Mouse (Mus musculus): ENCODE data around the gene Tead4. TPM values are rescaled to one million over a fixed set of nuclear protein-coding genes. Genes with fewer than 3 reads are reported as not detected.

The Tead4 gene
- total and polyA plus RNA-seq, 2 experiments from 2014 or later: 0.63 to 0.67 TPM

DNA sequence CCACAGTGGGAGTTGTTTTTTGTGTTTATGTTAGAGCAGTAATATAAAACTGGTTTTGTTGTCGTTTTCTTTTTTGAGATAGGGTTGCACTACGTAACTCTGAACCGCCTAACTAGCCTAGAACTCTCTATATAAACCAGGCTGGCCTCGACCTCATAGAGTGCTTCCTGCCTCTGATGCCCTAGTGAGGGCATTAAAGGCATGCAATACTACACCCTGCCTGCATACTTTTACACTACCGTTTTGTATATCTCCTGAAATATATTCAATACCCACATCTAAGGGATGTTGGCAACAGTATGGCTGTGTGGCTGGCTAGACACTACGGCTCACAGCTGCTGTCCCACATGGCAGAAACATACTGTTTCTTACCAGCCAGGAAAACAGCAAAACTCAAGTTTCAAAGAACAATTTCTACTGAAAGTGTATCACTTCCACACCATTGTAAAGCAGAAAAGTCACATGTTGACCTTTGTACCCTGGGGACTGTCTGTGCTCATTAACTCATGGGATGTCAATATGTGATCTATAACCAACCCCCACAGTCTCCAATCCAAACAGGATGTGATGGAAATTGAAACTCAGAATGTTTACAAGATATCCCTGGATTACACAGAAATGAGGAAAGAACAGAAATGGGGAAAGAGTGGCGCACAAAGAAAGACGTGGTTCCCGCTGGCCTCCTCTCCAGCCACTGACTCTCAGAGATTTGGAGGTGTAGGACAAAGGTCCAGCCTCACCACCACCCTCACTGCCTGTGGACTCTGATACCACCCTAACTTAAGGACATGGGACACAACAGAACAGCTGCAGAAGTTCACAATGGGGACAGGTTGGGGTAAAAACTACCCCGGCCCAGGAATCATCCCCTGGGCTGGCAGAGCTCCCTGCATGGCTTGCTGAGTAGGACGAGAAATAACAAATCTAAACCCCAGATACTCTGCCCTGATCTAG, 23.2 kb downstream of the Tead4 start:
- Histone ChIP-seq H3K27me3 (ENCODE audit: insufficient read depth, low read length) (no peaks in the 10 kb centered on the region), H3K27ac (ENCODE audit: low read depth, low read length) (no peak overlapping the region), H3K4me2 (ENCODE audit: low read depth) (no peak overlapping the region), H3K4me1 (ENCODE audit: insufficient read depth) (no peaks in the 10 kb centered on the region), H3K4me3 (ENCODE audit: low read depth, low read length) (no peak overlapping the region), H3K9ac (no peak overlapping the region), H3K36me3 (ENCODE audit: insufficient read depth) (no peaks in the 10 kb centered on the region), H3K9me3 (ENCODE audit: low read length) (no peaks in the 10 kb centered on the region)
- 78% methylated on average over 11 of the region's 11 CpGs for WGBS
- TF ChIP-seq CTCF (IDR thresholded peaks at IDR 0.05; ENCODE audit: low read depth): peak; percentile 16; the same call in 1 of the 2 replicates
- ATAC-seq (peak; percentile 89), DNase-seq (peak; percentile 71)

DNA sequence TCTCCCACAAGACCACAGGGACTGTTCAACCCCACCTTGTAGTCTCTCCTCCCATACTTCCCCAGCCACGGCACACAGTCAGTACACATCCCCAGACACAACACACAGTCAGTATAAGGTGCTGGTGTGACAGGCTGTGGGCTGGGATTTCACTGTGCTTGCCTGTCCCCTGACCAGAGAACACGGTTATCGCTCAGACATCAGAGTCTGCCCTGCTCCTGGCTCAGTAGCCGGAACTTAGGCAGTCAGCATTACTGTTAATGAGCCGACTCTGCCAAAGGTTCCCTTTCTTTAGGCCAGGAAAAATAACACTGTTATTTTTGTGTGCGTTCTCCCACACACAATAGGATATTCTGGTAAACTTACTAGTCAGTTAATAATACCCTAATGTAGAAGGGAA, 24.3 kb downstream of the Tead4 start:
- H3K27ac ChIP-seq (ENCODE audit: low read depth, low read length): no peak overlapping the region
- H3K9me3 ChIP-seq (ENCODE audit: low read length): no peaks in the 10 kb centered on the region
- no peaks in the 10 kb centered on the region for H3K36me3 ChIP-seq (ENCODE audit: insufficient read depth)
- DNase-seq (no peak), ATAC-seq (no peak)
- no peak overlapping the region for H3K4me3 ChIP-seq (ENCODE audit: low read depth, low read length)
- TF ChIP-seq CTCF (IDR thresholded peaks at IDR 0.05; ENCODE audit: low read depth): no peak
- no peak overlapping the region for H3K9ac ChIP-seq
- 81% methylated on average over 6 of the region's 6 CpGs for WGBS
- no peaks in the 10 kb centered on the region for H3K4me1 ChIP-seq (ENCODE audit: insufficient read depth)
- H3K27me3 ChIP-seq (ENCODE audit: insufficient read depth, low read length): no peaks in the 10 kb centered on the region
- H3K4me2 ChIP-seq (ENCODE audit: low read depth): no peak overlapping the region

DNA sequence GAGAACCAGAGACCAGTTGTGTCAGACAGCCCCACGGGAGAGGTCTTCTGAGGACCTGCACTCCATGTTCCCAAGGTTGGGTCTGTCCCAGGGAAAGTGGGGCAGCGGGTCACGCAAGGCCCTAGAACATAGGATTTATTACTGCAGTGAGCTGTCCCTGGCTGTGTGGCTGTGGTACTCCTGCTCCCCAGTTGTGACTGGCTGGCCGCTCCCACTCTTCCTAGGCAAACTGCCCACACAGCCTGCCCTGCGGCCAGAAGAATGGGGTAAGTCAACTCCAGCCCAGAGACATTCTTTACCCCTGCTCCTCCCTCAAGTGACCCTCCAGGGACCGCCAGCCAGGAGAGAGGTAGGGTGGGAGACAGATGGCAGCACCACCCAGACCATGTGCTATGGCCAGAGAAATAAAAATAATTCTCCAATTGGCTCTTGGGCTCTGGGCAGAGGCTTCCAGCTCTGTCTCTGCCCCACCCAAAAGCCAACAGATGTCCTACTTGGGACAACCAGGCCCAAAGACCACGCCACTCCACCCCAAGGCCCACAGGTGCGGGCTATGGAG, 25.0 kb downstream of the Tead4 start:
- H3K4me3 ChIP-seq (ENCODE audit: low read depth, low read length): no peak overlapping the region
- 89% methylated on average over 8 of the region's 8 CpGs for WGBS
- H3K4me2 ChIP-seq (ENCODE audit: low read depth): no peak overlapping the region
- no peaks in the 10 kb centered on the region for H3K27me3 ChIP-seq (ENCODE audit: insufficient read depth, low read length)
- H3K36me3 ChIP-seq (ENCODE audit: insufficient read depth): no peaks in the 10 kb centered on the region
- ATAC-seq (no peak), DNase-seq (no peak)
- no peak overlapping the region for H3K9ac ChIP-seq
- no peak overlapping the region for H3K27ac ChIP-seq (ENCODE audit: low read depth, low read length)
- no peaks in the 10 kb centered on the region for H3K4me1 ChIP-seq (ENCODE audit: insufficient read depth)
- H3K9me3 ChIP-seq (ENCODE audit: low read length): no peaks in the 10 kb centered on the region
- TF ChIP-seq CTCF (IDR thresholded peaks at IDR 0.05; ENCODE audit: low read depth): no peak

DNA sequence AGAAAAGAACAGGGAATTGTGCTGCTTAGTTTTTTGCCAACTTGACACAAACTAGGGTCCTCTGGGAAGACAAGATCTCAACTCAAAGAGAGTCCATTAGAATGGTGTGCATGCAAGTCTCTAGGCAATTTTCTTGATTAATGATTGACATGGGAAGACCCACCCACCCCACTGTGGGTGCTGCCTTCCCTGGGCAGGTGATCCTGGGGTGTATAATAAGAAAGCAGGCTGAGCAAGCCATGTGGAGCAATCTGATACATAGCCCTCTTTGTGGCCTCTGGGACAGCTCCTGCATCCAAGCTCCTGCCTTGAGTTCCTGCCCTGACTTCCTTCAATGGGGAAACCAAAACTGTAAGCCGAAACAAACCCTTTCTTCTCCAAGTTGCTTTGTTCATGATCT, 27.1 kb downstream of the Tead4 start:
- ATAC-seq (no peak), DNase-seq (no peak)
- no peak for TF ChIP-seq CTCF (IDR thresholded peaks at IDR 0.05; ENCODE audit: low read depth)
- H3K36me3 ChIP-seq (ENCODE audit: insufficient read depth): no peaks in the 10 kb centered on the region
- no peak overlapping the region for H3K4me3 ChIP-seq (ENCODE audit: low read depth, low read length)
- H3K9me3 ChIP-seq (ENCODE audit: low read length): no peaks in the 10 kb centered on the region
- H3K4me1 ChIP-seq (ENCODE audit: insufficient read depth): no peaks in the 10 kb centered on the region
- no peak overlapping the region for H3K9ac ChIP-seq
- H3K27ac ChIP-seq (ENCODE audit: low read depth, low read length): no peak overlapping the region
- WGBS: 53% methylated on average over 1 of the region's 1 CpGs
- no peak overlapping the region for H3K4me2 ChIP-seq (ENCODE audit: low read depth)
- no peaks in the 10 kb centered on the region for H3K27me3 ChIP-seq (ENCODE audit: insufficient read depth, low read length)

GRCm38 (mm10) chr6:128272754-128273153, 27.9 kb downstream of the Tead4 start:
- no peak for TF ChIP-seq CTCF (IDR thresholded peaks at IDR 0.05; ENCODE audit: low read depth)
- ATAC-seq (no peak), DNase-seq (no peak)
- Histone ChIP-seq H3K9me3 (ENCODE audit: low read length) (no peaks in the 10 kb centered on the region), H3K36me3 (ENCODE audit: insufficient read depth) (no peaks in the 10 kb centered on the region), H3K4me2 (ENCODE audit: low read depth) (no peak overlapping the region), H3K27ac (ENCODE audit: low read depth, low read length) (no peak overlapping the region), H3K4me1 (ENCODE audit: insufficient read depth) (no peaks in the 10 kb centered on the region), H3K27me3 (ENCODE audit: insufficient read depth, low read length) (no peaks in the 10 kb centered on the region), H3K9ac (no peak overlapping the region), H3K4me3 (ENCODE audit: low read depth, low read length) (no peak overlapping the region)
- 95% methylated on average over 17 of the region's 17 CpGs for WGBS

DNA sequence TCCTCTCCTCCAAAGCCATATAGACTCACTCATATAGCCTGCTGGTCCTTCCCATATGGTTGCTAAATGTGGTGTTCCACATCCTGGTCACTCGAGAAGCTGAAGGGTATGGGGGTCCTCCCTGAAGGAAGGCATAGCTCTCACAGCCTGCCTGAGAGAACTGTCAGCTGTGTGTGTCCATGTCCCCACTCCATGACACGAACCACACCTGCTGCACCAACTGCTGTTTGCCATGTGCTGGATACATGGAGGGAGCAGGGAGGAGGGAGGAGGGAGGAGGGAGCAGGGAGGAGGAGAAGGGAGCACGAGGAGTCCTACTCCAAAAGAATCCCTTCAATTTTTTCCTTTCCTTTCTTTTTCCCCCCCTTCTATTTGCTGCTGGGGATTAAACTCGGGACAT, 30.8 kb downstream of the Tead4 start:
- H3K27me3 ChIP-seq (ENCODE audit: insufficient read depth, low read length): no peaks in the 10 kb centered on the region
- no peaks in the 10 kb centered on the region for H3K36me3 ChIP-seq (ENCODE audit: insufficient read depth)
- H3K9ac ChIP-seq: no peak overlapping the region
- WGBS: 70% methylated on average over 4 of the region's 4 CpGs
- no peak overlapping the region for H3K27ac ChIP-seq (ENCODE audit: low read depth, low read length)
- TF ChIP-seq CTCF (IDR thresholded peaks at IDR 0.05; ENCODE audit: low read depth): no peak
- H3K4me3 ChIP-seq (ENCODE audit: low read depth, low read length): no peak overlapping the region
- H3K4me2 ChIP-seq (ENCODE audit: low read depth): no peak overlapping the region
- no peak for DNase-seq
- no peaks in the 10 kb centered on the region for H3K9me3 ChIP-seq (ENCODE audit: low read length)
- no peak for ATAC-seq
- no peaks in the 10 kb centered on the region for H3K4me1 ChIP-seq (ENCODE audit: insufficient read depth)

DNA sequence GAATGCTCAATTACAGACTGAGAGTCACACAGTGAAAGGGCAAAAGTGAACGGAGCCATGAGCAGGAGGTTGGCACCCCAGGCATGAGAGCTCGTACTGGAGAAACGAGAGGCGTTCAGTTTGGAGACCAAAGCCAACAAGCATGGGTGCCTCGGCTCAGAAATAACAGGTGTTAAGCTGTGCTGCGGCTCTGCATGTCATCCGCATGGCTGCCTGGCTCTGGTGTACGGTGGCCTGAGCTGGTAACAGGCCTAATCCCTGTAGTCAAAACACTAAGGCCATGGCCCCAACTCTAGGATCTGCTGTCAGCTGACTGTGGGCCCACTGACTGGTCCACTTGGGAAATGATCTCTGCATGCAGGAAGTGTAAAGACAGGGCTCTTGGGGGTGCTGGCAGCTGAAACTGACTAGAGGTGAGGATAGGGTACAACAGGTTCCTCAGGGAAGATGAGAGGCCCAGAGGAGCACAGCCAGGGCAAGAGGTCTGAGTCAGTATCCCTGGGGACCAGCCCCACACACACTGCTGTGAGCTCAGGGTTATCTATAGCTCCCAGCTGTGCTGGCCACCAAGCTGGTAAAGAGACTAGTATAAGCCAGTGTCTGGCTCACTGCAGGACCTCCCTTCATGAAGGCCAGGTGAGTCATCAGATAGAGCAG, 35.6 kb downstream of the Tead4 start:
- no peaks in the 10 kb centered on the region for H3K27me3 ChIP-seq (ENCODE audit: insufficient read depth, low read length)
- no peak for TF ChIP-seq CTCF (IDR thresholded peaks at IDR 0.05; ENCODE audit: low read depth)
- ATAC-seq (no peak), DNase-seq (no peak)
- no peaks in the 10 kb centered on the region for H3K9me3 ChIP-seq (ENCODE audit: low read length)
- H3K4me1 ChIP-seq (ENCODE audit: insufficient read depth): no peaks in the 10 kb centered on the region
- WGBS: 78% methylated on average over 8 of the region's 8 CpGs
- no peak overlapping the region for H3K4me2 ChIP-seq (ENCODE audit: low read depth)
- no peak overlapping the region for H3K9ac ChIP-seq
- no peaks in the 10 kb centered on the region for H3K36me3 ChIP-seq (ENCODE audit: insufficient read depth)
- H3K4me3 ChIP-seq (ENCODE audit: low read depth, low read length): no peak overlapping the region
- H3K27ac ChIP-seq (ENCODE audit: low read depth, low read length): no peak overlapping the region
